Mouse (Mus musculus) yolk sac, embryonic 10.5 days (tissue): Measurements from ENCODE around the gene Notch3.
A peak's percentile ranks its signal among the peaks of the same experiment; 100 is the strongest.

Experiments
- DNase-seq: peaks from one replicate; pipeline ENCODE4 v3.0.0-alpha.2; 2017; ENCODE audit warnings: low spot score

The Notch3 gene

DNA sequence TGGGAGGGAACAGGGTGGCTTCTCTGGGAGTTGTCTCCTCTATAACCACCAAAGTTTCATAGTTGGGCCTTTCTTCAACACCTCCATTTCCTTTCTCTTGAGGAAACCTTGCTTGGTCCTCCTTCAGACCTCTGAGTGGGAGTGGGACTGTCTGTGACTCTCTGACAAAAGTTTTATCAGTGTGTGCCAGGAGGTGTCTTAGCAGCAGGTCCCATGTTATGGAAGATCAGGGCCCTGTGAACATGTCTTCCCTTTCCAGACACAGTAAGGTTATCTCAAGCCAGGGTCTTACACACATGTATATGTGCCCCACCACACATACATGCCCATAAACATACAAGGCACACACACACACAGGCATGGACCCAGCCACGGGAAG, 74.4 kb downstream of the Notch3 start:
- no peak for DNase-seq

DNA sequence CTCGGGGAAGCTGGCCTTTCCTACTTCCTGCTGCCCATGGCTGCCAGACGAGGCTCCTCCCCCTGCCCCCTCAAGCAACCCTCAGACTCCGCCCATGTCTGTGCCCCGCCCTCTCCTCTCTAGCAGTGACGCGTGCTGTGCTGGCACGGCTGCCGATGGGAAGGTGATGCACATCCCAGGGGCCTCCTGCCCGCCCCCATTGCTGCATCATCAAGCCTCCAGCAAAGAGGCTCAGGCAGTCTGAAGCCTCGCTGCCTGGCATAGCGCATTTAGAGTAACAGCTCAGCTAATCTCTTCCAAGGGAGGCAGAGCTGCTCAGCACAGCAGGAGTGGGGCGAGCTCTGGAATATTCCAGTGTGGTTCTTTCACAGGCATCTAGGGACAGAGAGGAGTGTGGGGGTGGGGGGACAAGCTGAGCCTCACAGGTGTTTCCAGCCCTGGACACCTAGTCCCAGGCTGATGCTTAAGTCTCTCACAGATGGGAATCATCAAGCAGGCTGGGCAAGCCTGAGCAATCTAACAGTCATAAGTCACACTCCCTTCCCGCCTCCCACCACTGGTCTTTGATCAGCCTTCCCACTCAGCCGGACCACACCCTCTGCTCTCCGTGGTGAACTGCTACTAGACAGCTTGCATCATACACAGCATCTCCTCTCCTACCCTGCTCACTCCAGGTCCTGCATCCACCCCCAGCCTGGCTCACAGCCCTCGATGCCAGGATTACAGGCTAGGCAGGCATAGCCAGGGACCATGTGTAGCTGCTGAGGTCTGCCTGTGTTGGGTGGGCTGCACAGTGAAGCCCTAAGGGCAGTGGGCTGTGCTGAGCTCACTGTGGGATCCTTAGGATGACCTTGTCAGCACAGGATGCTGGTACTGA, 75.0 kb downstream of the Notch3 start:
- DNase-seq: peak; percentile 90

DNA sequence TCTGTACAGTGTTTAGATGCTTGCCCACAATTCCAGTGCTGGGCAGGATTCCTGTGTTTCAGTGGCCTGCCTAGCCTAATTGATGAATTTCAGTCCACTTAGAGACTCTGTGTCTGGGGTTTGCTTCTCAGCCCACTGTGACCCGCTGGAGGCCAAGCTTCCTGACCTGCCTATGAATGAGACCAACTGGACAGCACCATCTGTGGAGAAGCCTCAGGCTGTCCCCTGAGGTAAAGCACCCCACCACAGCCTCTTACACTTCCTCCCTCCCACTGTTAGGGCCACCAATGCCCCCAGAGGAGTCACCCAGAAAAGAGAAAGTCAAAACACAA, 75.7 kb downstream of the Notch3 start:
- DNase-seq: no peak

- no peak for DNase-seq
Observed at GRCm38 (mm10) chr17:32087069-32087468, 79.6 kb downstream of the Notch3 start.

DNA sequence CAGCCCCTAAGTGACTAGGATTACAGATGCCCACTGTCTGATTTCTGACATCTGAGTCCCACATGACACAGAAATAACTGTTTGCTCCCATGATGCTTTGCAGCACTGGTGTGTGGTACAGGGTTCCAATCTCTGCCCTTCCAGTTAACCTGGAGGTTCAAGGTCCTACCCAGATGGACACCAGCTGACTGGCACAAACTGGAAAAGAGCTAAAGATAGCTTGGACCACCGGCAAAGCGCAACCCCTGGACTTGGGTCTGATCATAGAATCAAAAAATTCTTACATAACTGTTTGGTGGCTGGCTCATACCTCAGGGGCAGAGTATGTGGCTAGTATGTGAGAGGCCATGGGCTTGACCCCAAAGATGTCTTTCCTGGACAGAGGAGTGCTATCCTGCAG, 83.3 kb downstream of the Notch3 start:
- no peak for DNase-seq

- DNase-seq: peak; percentile 30
Observed at GRCm38 (mm10) chr17:32075164-32075563, 91.5 kb downstream of the Notch3 start.

DNA sequence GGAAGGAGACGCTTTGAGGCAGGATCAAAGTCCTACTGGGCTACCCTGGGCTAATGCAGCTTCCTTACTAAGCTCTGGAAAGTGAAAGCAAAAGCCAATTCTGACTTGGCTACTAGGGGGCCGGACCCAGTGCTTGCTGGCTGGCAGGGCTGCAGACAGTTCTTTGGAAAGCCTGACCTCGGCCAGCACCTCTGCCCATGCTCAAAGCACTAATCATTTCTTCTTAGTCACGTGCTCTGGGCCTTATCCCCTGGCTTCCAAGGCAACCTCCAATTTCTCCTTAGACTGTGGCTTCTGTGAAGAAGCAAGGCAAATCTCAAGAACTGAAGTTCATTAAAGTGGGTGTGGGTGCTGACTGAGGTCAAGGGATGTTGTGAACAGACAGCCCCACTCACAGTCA, 92.0 kb downstream of the Notch3 start:
- DNase-seq: no peak

DNA sequence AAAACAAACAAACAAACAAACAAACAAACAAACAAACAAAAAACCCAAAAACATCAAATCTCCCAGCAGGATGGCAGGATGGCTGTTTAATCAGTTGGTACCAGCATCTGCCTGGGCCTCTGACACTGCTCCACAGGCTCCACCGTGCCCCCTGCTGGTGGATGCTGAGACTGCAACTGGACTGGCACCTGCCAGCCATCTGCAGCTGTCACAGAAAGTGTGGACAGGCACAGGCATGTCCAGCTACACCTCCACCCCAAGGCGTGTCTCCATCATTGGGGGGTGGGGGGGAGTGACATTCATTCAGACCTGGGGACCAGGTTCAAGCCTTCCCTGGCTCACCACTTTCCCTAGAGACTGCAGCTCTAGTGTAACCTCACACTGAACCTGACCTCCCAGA, 93.3 kb downstream of the Notch3 start:
- DNase-seq: peak; percentile 54
